Mouse (Mus musculus) lung, embryonic 16.5 days (tissue): Measurements from ENCODE around the gene Itih3. TPM values are rescaled to one million over a fixed set of nuclear protein-coding genes. Genes with fewer than 3 reads are reported as not detected.

Experiments
- ATAC-seq: fragments of 200-750 bp; cut with Nextera tagmentation; 2 replicates; pipeline ENCODE4 v1.8.0; 2017; ENCODE audit warnings: low read depth, mild to moderate bottlenecking, moderate library complexity
- H3K27ac ChIP-seq: fragments of 300-500 bp; sonication (generic); 2 replicates; pipeline ENCODE4 v1.5.1; 2014; ENCODE audit warnings: mild to moderate bottlenecking, control low read depth, low read length
- H3K27me3 ChIP-seq: fragments of 300-500 bp; sonication (generic); 2 replicates; pipeline ENCODE4 v1.6.1; 2014; ENCODE audit warnings: low read depth, low read length, mixed read lengths; ENCODE audit not compliant: control insufficient read depth, insufficient read depth
- H3K36me3 ChIP-seq: fragments of 300-500 bp; sonication (generic); 2 replicates; pipeline ENCODE4 v1.6.1; 2014; ENCODE audit warnings: low read length; ENCODE audit not compliant: control insufficient read depth, insufficient read depth
- H3K4me1 ChIP-seq: fragments of 300-500 bp; sonication (generic); replicated peaks from 2 replicates; pipeline ENCODE4 v1.6.1; 2014; ENCODE audit warnings: low read length, mixed read lengths; ENCODE audit not compliant: control insufficient read depth, insufficient read depth
- H3K4me2 ChIP-seq: fragments of 300-500 bp; sonication (generic); 2 replicates; pipeline ENCODE4 v1.6.1; 2014; ENCODE audit warnings: low read depth, low read length, control low read depth
- H3K4me3 ChIP-seq: fragments of 300-500 bp; sonication (generic); 2 replicates; pipeline ENCODE4 v1.5.1; 2014; ENCODE audit warnings: mild to moderate bottlenecking, low read length, control low read depth
- H3K9ac ChIP-seq: fragments of 300-500 bp; sonication (generic); 2 replicates; pipeline ENCODE4 v1.6.1; 2014; ENCODE audit warnings: low read length, control low read depth
- H3K9me3 ChIP-seq: fragments of 300-500 bp; sonication (generic); 2 replicates; pipeline ENCODE4 v1.6.1; 2016; ENCODE audit warnings: low read length; ENCODE audit not compliant: control insufficient read depth
- WGBS: fragments of 180-500 bp; shearing (Covaris S2); extraction: QIAGEN DNeasy Blood & Tissue Kit; methylation state at CpG from one replicate; pipeline ENCODE4 v1.1.7; 2014; 5-methylcytosine and 5-hydroxymethylcytosine counted together
- polyA plus RNA-seq: library from polyadenylated mRNA; unstranded; fragments of >200 nt; fragmentation: Nextera tagmentation; extraction: Ambion mirVana; gene quantifications from 2 replicates; pipeline ENCODE4 v1.2.1, GENCODE M21; 2015

Gene Itih3
- polyA plus RNA-seq, 1 experiment from 2014 or later = 0.98 TPM

GRCm38 (mm10) chr14:30943038-30943437 lies 19.5 kb upstream of the Itih3 start, which contains the start of gene Itih1:
Gene Itih1, minus strand, starts transcription at chr14:30943289.
- ATAC-seq = no peak
- Histone ChIP-seq H3K9me3 (no peaks in the 10 kb centered on the region), H3K4me2 (no peak within 1 kb of the TSS), H3K36me3 (no peaks in the 10 kb centered on the region), H3K9ac (no peak within 1 kb of the TSS), H3K27me3 (no peaks in the 10 kb centered on the region), H3K4me1 (no peaks in the 10 kb centered on the region), H3K27ac (0 out of 2 replicates have a peak within 1 kb of the TSS, but pooled peaks have one; percentile 27), H3K4me3 (no peak within 1 kb of the TSS)
- 71% methylated on average over 7 of the region's 7 CpGs for WGBS

- Histone ChIP-seq H3K9me3 (no peaks in the 10 kb centered on the region), H3K36me3 (no peaks in the 10 kb centered on the region), H3K4me1 (no peaks in the 10 kb centered on the region), H3K4me3 (no peak overlapping the region), H3K9ac (no peak overlapping the region), H3K27ac (no peak overlapping the region), H3K4me2 (no peak overlapping the region), H3K27me3 (no peaks in the 10 kb centered on the region)
- WGBS = 82% methylated on average over 4 of the region's 4 CpGs
- ATAC-seq = no peak
Observed at GRCm38 (mm10) chr14:30942254-30942653, 18.7 kb upstream of the Itih3 start.

GRCm38 (mm10) chr14:30933351-30933750 lies 9.8 kb upstream of the Itih3 start:
- Histone ChIP-seq H3K4me1 (no peaks in the 10 kb centered on the region), H3K9me3 (no peaks in the 10 kb centered on the region), H3K4me3 (no peak overlapping the region), H3K9ac (no peak overlapping the region), H3K27ac (no peak overlapping the region), H3K36me3 (no peaks in the 10 kb centered on the region), H3K27me3 (no peaks in the 10 kb centered on the region), H3K4me2 (no peak overlapping the region)
- WGBS = 78% methylated on average over 9 of the region's 9 CpGs
- no peak for ATAC-seq

- 78% methylated on average over 4 of the region's 4 CpGs for WGBS
- no peak overlapping the region for H3K4me2 ChIP-seq
- H3K4me1 ChIP-seq = no peaks in the 10 kb centered on the region
- no peak for ATAC-seq
- H3K27ac ChIP-seq = no peak overlapping the region
- H3K36me3 ChIP-seq = no peaks in the 10 kb centered on the region
- no peaks in the 10 kb centered on the region for H3K9me3 ChIP-seq
- no peak overlapping the region for H3K4me3 ChIP-seq
- no peak overlapping the region for H3K9ac ChIP-seq
- no peaks in the 10 kb centered on the region for H3K27me3 ChIP-seq
Observed at GRCm38 (mm10) chr14:30930386-30930785, 6.8 kb upstream of the Itih3 start.

GRCm38 (mm10) chr14:30925492-30925891 lies 1.9 kb upstream of the Itih3 start:
- no peak overlapping the region for H3K27ac ChIP-seq
- H3K4me1 ChIP-seq = peaks cover 15% of the 10 kb centered on the region
- H3K9me3 ChIP-seq = no peaks in the 10 kb centered on the region
- no peak overlapping the region for H3K4me2 ChIP-seq
- H3K36me3 ChIP-seq = no peaks in the 10 kb centered on the region
- H3K9ac ChIP-seq = no peak overlapping the region
- H3K4me3 ChIP-seq = no peak overlapping the region
- 86% methylated on average over 3 of the region's 3 CpGs for WGBS
- no peaks in the 10 kb centered on the region for H3K27me3 ChIP-seq
- no peak for ATAC-seq

- 41% methylated on average over 8 of the region's 8 CpGs for WGBS
- peaks cover 15% of the 10 kb centered on the region for H3K4me1 ChIP-seq
- H3K9ac ChIP-seq = no peak overlapping the region
- no peaks in the 10 kb centered on the region for H3K9me3 ChIP-seq
- no peak overlapping the region for H3K4me2 ChIP-seq
- ATAC-seq = peak; percentile 79
- H3K36me3 ChIP-seq = no peaks in the 10 kb centered on the region
- H3K27ac ChIP-seq = no peak overlapping the region
- H3K4me3 ChIP-seq = no peak overlapping the region
- H3K27me3 ChIP-seq = no peaks in the 10 kb centered on the region
Observed at GRCm38 (mm10) chr14:30922053-30922670, 1.4 kb downstream of the Itih3 start.

GRCm38 (mm10) chr14:30916516-30916915 lies 7.0 kb downstream of the Itih3 start:
- H3K4me1 ChIP-seq = peaks cover under 1% of the 10 kb centered on the region; the same call in 1 of the 2 replicates
- no peak for ATAC-seq
- H3K9me3 ChIP-seq = no peaks in the 10 kb centered on the region
- H3K36me3 ChIP-seq = no peaks in the 10 kb centered on the region
- H3K27ac ChIP-seq = no peak overlapping the region
- H3K9ac ChIP-seq = no peak overlapping the region
- 72% methylated on average over 1 of the region's 1 CpGs for WGBS
- H3K27me3 ChIP-seq = no peaks in the 10 kb centered on the region
- no peak overlapping the region for H3K4me3 ChIP-seq
- H3K4me2 ChIP-seq = no peak overlapping the region

GRCm38 (mm10) chr14:30913404-30913803 lies 10.2 kb downstream of the Itih3 start:
- no peak for ATAC-seq
- H3K4me2 ChIP-seq = no peak overlapping the region
- H3K36me3 ChIP-seq = no peaks in the 10 kb centered on the region
- no peak overlapping the region for H3K9ac ChIP-seq
- H3K4me1 ChIP-seq = no peaks in the 10 kb centered on the region; the same call in 1 of the 2 replicates
- 61% methylated on average over 5 of the region's 5 CpGs for WGBS
- H3K4me3 ChIP-seq = no peak overlapping the region
- no peak overlapping the region for H3K27ac ChIP-seq
- no peaks in the 10 kb centered on the region for H3K27me3 ChIP-seq
- no peaks in the 10 kb centered on the region for H3K9me3 ChIP-seq

- WGBS = 73% methylated on average over 8 of the region's 8 CpGs
- Histone ChIP-seq H3K9me3 (no peaks in the 10 kb centered on the region), H3K27ac (no peak overlapping the region), H3K36me3 (no peaks in the 10 kb centered on the region), H3K4me1 (peaks cover 5% of the 10 kb centered on the region; the same call in 1 of the 2 replicates), H3K27me3 (no peaks in the 10 kb centered on the region), H3K9ac (no peak overlapping the region), H3K4me3 (no peak overlapping the region), H3K4me2 (no peak overlapping the region)
- no peak for ATAC-seq
Observed at GRCm38 (mm10) chr14:30912641-30913040, 10.9 kb downstream of the Itih3 start.
